Mouse (Mus musculus): Measurements from ENCODE around the gene 0610030E20Rik. TPM values are rescaled to one million over a fixed set of nuclear protein-coding genes. Genes with fewer than 3 reads are reported as not detected.

0610030E20Rik gene
- polyA plus RNA-seq, 1 experiment from 2014 or later = 25.9 TPM

- H3K27ac ChIP-seq = peak overlapping the region; percentile 98
- H3K4me2 ChIP-seq (replicated peaks) = peak overlapping the region; percentile 74
- H3K36me3 ChIP-seq = peaks cover 8% of the 10 kb centered on the region; the same call in 1 of the 2 replicates
- H3K4me1 ChIP-seq (replicated peaks) = peaks cover 24% of the 10 kb centered on the region
- peak overlapping the region; percentile 79 for H3K9ac ChIP-seq
- peak; percentile 84 for ATAC-seq
- H3K27me3 ChIP-seq (replicated peaks) = no peaks in the 10 kb centered on the region
- whole genome bisulfite sequencing = 7% methylated on average over 13 of the region's 13 CpGs
- peak overlapping the region; percentile 60 for H3K4me3 ChIP-seq (replicated peaks)
- H3K9me3 ChIP-seq = no peaks in the 10 kb centered on the region
These were observed 42.4 kb downstream of the 0610030E20Rik start for GRCm38 (mm10) chr6:72389471-72389940.

GRCm38 (mm10) chr6:72389941-72390771 is 43.0 kb downstream of the 0610030E20Rik start, which contains the start of gene Vamp8:
Gene Vamp8, minus strand, starts transcription at chr6:72390703.
- under 1% methylated on average over 33 of the region's 33 CpGs for WGBS
- peak; percentile 91 for ATAC-seq
- H3K27ac ChIP-seq = peak within 1 kb of the TSS; percentile 98
- H3K9ac ChIP-seq = peak within 1 kb of the TSS; percentile 79
- H3K27me3 ChIP-seq (replicated peaks) = no peaks in the 10 kb centered on the region
- H3K9me3 ChIP-seq = no peaks in the 10 kb centered on the region
- peak within 1 kb of the TSS; percentile 60 for H3K4me3 ChIP-seq (replicated peaks)
- H3K4me2 ChIP-seq (replicated peaks) = peak within 1 kb of the TSS; percentile 74
- peaks cover 24% of the 10 kb centered on the region for H3K4me1 ChIP-seq (replicated peaks)
- H3K36me3 ChIP-seq = peaks cover 6% of the 10 kb centered on the region; the same call in 1 of the 2 replicates

GRCm38 (mm10) chr6:72390795-72391521 is 43.8 kb downstream of the 0610030E20Rik start:
- Histone ChIP-seq H3K4me2 (replicated peaks) (peak overlapping the region; percentile 74), H3K4me3 (replicated peaks) (peak overlapping the region; percentile 60), H3K27ac (peak overlapping the region; percentile 98), H3K4me1 (replicated peaks) (peaks cover 24% of the 10 kb centered on the region), H3K9ac (peak overlapping the region; percentile 79), H3K27me3 (replicated peaks) (no peaks in the 10 kb centered on the region), H3K9me3 (no peaks in the 10 kb centered on the region), H3K36me3 (0 out of 2 replicates have a peak, but pooled peaks cover 4% of the 10 kb centered on the region)
- WGBS = 13% methylated on average over 12 of the region's 12 CpGs
- peak; percentile 60 for ATAC-seq

- Histone ChIP-seq H3K27me3 (replicated peaks) (no peaks in the 10 kb centered on the region), H3K9me3 (no peaks in the 10 kb centered on the region), H3K4me3 (replicated peaks) (no peak overlapping the region), H3K9ac (no peak overlapping the region), H3K4me1 (replicated peaks) (peaks cover 24% of the 10 kb centered on the region), H3K27ac (no peak overlapping the region), H3K36me3 (no peaks in the 10 kb centered on the region), H3K4me2 (replicated peaks) (no peak overlapping the region)
- 91% methylated on average over 5 of the region's 5 CpGs for WGBS
- ATAC-seq = no peak
These were observed 45.2 kb downstream of the 0610030E20Rik start for GRCm38 (mm10) chr6:72392341-72392740.

GRCm38 (mm10) chr6:72396837-72397251 is 49.7 kb downstream of the 0610030E20Rik start:
- Histone ChIP-seq H3K4me2 (replicated peaks) (no peak overlapping the region), H3K36me3 (no peaks in the 10 kb centered on the region), H3K27me3 (replicated peaks) (no peaks in the 10 kb centered on the region), H3K27ac (no peak overlapping the region), H3K4me1 (replicated peaks) (no peaks in the 10 kb centered on the region), H3K9me3 (no peaks in the 10 kb centered on the region), H3K4me3 (replicated peaks) (no peak overlapping the region), H3K9ac (no peak overlapping the region)
- no peak for ATAC-seq
- 73% methylated on average over 10 of the region's 10 CpGs for WGBS

GRCm38 (mm10) chr6:72399967-72400366 is 52.9 kb downstream of the 0610030E20Rik start:
- no peak overlapping the region for H3K4me3 ChIP-seq (replicated peaks)
- no peaks in the 10 kb centered on the region for H3K27me3 ChIP-seq (replicated peaks)
- H3K9me3 ChIP-seq = no peaks in the 10 kb centered on the region
- 61% methylated on average over 2 of the region's 2 CpGs for WGBS
- no peaks in the 10 kb centered on the region for H3K4me1 ChIP-seq (replicated peaks)
- H3K36me3 ChIP-seq = no peaks in the 10 kb centered on the region
- H3K4me2 ChIP-seq (replicated peaks) = no peak overlapping the region
- H3K27ac ChIP-seq = no peak overlapping the region
- H3K9ac ChIP-seq = no peak overlapping the region
- ATAC-seq = no peak

GRCm38 (mm10) chr6:72401875-72402274 is 54.8 kb downstream of the 0610030E20Rik start:
- no peaks in the 10 kb centered on the region for H3K36me3 ChIP-seq
- WGBS = 28% methylated on average over 7 of the region's 7 CpGs
- no peaks in the 10 kb centered on the region for H3K27me3 ChIP-seq (replicated peaks)
- H3K4me3 ChIP-seq (replicated peaks) = no peak overlapping the region
- H3K4me1 ChIP-seq (replicated peaks) = no peaks in the 10 kb centered on the region
- no peak overlapping the region for H3K9ac ChIP-seq
- H3K9me3 ChIP-seq = no peaks in the 10 kb centered on the region
- H3K27ac ChIP-seq = no peak overlapping the region
- ATAC-seq = peak; percentile 64; the same call in 1 of the 2 replicates
- H3K4me2 ChIP-seq (replicated peaks) = no peak overlapping the region

Other genes starting within 250 kb of the 0610030E20Rik start
- 19.4 and 24.0 TPM in 2 replicates for gene St3gal5, start 249.7 kb upstream of the 0610030E20Rik start, polyA plus RNA-seq (2015; fragmentation: Nextera tagmentation; extraction: Ambion mirVana)
- gene Atoh8, start 111.7 kb upstream of the 0610030E20Rik start, polyA plus RNA-seq (2015; fragmentation: Nextera tagmentation; extraction: Ambion mirVana) = 9.4 and 9.6 TPM in 2 replicates
- not detected in 2 replicates for gene Sftpb, start 42.7 kb upstream of the 0610030E20Rik start, polyA plus RNA-seq (2015; fragmentation: Nextera tagmentation; extraction: Ambion mirVana)
- gene Usp39, start 2.1 kb upstream of the 0610030E20Rik start, polyA plus RNA-seq (2015; fragmentation: Nextera tagmentation; extraction: Ambion mirVana) = 38.2 and 42.6 TPM in 2 replicates
- gene Tmem150a, start 8.1 kb downstream of the 0610030E20Rik start, polyA plus RNA-seq (2015; fragmentation: Nextera tagmentation; extraction: Ambion mirVana) = 11.3 and 14.4 TPM in 2 replicates
- gene Rnf181, start 19.6 kb downstream of the 0610030E20Rik start, polyA plus RNA-seq (2015; fragmentation: Nextera tagmentation; extraction: Ambion mirVana) = 122 and 133 TPM in 2 replicates
- gene Vamp5, start 33.2 kb downstream of the 0610030E20Rik start, polyA plus RNA-seq (2015; fragmentation: Nextera tagmentation; extraction: Ambion mirVana) = 19.2 and 19.4 TPM in 2 replicates
- 193 and 229 TPM in 2 replicates for gene Vamp8, start 43.4 kb downstream of the 0610030E20Rik start, polyA plus RNA-seq (2015; fragmentation: Nextera tagmentation; extraction: Ambion mirVana)
- 23.8 and 23.9 TPM in 2 replicates for gene Ggcx, start 67.0 kb downstream of the 0610030E20Rik start, polyA plus RNA-seq (2015; fragmentation: Nextera tagmentation; extraction: Ambion mirVana)
- 290 and 308 TPM in 2 replicates for gene Mat2a, start 92.2 kb downstream of the 0610030E20Rik start, polyA plus RNA-seq (2015; fragmentation: Nextera tagmentation; extraction: Ambion mirVana)
- gene Sh2d6, start 174.4 kb downstream of the 0610030E20Rik start, polyA plus RNA-seq (2015; fragmentation: Nextera tagmentation; extraction: Ambion mirVana) = 0.16 TPM in 1 of 2 replicates, not detected in the other
- 33.5 and 36.0 TPM in 2 replicates for gene Capg, start 197.1 kb downstream of the 0610030E20Rik start, polyA plus RNA-seq (2015; fragmentation: Nextera tagmentation; extraction: Ambion mirVana)

Data from intestine, embryonic 15.5 days (tissue).